Mouse (Mus musculus) intestine, postnatal 0 days (tissue): ENCODE data around the gene Pfkfb4. TPM values are rescaled to one million over a fixed set of nuclear protein-coding genes. Genes with fewer than 3 reads are reported as not detected.

Source experiments
- ATAC-seq: fragments of 200-750 bp; cut with Nextera tagmentation; 2 replicates; pipeline ENCODE4 v1.8.0; 2017; ENCODE audit warnings: mild to moderate bottlenecking, moderate TSS enrichment, moderate library complexity
- H3K27ac ChIP-seq: fragments of 300-500 bp; sonication (generic); 2 replicates; pipeline ENCODE4 v1.5.1; 2014; ENCODE audit warnings: mild to moderate bottlenecking, low read depth, low read length, moderate library complexity
- H3K27me3 ChIP-seq: fragments of 300-500 bp; sonication (generic); replicated peaks from 2 replicates; pipeline ENCODE4 v1.6.1; 2014; ENCODE audit warnings: low read length, mixed read lengths; ENCODE audit not compliant: control insufficient read depth, insufficient read depth
- H3K36me3 ChIP-seq: fragments of 300-500 bp; sonication (generic); 2 replicates; pipeline ENCODE4 v1.6.1; 2014; ENCODE audit warnings: mild to moderate bottlenecking, moderate library complexity; ENCODE audit not compliant: control insufficient read depth, insufficient read depth
- H3K4me1 ChIP-seq: fragments of 300-500 bp; sonication (generic); replicated peaks from 2 replicates; pipeline ENCODE4 v1.6.1; 2014; ENCODE audit warnings: antibody characterized with exemption, low read length, mixed read lengths; ENCODE audit not compliant: control insufficient read depth, insufficient read depth
- H3K4me2 ChIP-seq: fragments of 300-500 bp; sonication (generic); replicated peaks from 2 replicates; pipeline ENCODE4 v1.6.1; 2014; ENCODE audit warnings: low read depth, mild to moderate bottlenecking, moderate library complexity
- H3K4me3 ChIP-seq: fragments of 300-500 bp; sonication (generic); 2 replicates; pipeline ENCODE4 v1.5.1; 2014; ENCODE audit warnings: low read depth, low read length
- H3K9ac ChIP-seq: fragments of 300-500 bp; sonication (generic); 2 replicates; pipeline ENCODE4 v1.6.1; 2014; ENCODE audit warnings: mild to moderate bottlenecking, low read depth, low read length
- H3K9me3 ChIP-seq: fragments of 300-500 bp; sonication (generic); 2 replicates; pipeline ENCODE4 v1.6.1; 2016; ENCODE audit warnings: mixed run types; ENCODE audit not compliant: control insufficient read depth
- CTCF ChIP-seq: sonication (generic); IDR thresholded peaks from 2 replicates; pipeline ENCODE4 v1.5.1; 2016; ENCODE audit warnings: low read depth, mild to moderate bottlenecking, control low read depth, antibody characterized with exemption, moderate library complexity
- WGBS: fragments of 180-500 bp; shearing (Covaris S2); extraction: QIAGEN DNeasy Blood & Tissue Kit; methylation state at CpG from one replicate; pipeline ENCODE4 v1.1.7; 2014; 5-methylcytosine and 5-hydroxymethylcytosine counted together
- polyA plus RNA-seq: library from polyadenylated mRNA; unstranded; fragments of >200 nt; fragmentation: Nextera tagmentation; extraction: Ambion mirVana; gene quantifications from 2 replicates; pipeline ENCODE4 v1.2.1, GENCODE M21; 2015

Gene Pfkfb4
- polyA plus RNA-seq, 1 experiment from 2014 or later, result 43.1 TPM

- H3K27me3 ChIP-seq, result no peaks in the 10 kb centered on the region
- H3K4me3 ChIP-seq, result no peak overlapping the region
- no peak overlapping the region for H3K9ac ChIP-seq
- H3K36me3 ChIP-seq, result peaks cover 35% of the 10 kb centered on the region; the same call in 1 of the 2 replicates
- no peak for TF ChIP-seq CTCF
- H3K4me1 ChIP-seq, result peaks cover 3% of the 10 kb centered on the region; the same call in 1 of the 2 replicates
- 0 out of 2 replicates have a peak overlapping the region, but pooled peaks have one; percentile 6 for H3K4me2 ChIP-seq
- no peak for ATAC-seq
- no peaks in the 10 kb centered on the region for H3K9me3 ChIP-seq
- WGBS, result 89% methylated on average over 4 of the region's 4 CpGs
- no peak overlapping the region for H3K27ac ChIP-seq
These were observed 65.3 kb downstream of the Pfkfb4 start for GRCm38 (mm10) chr9:109056916-109057315.

GRCm38 (mm10) chr9:109057543-109057942 lies 66.0 kb downstream of the Pfkfb4 start:
- 0 out of 2 replicates have a peak overlapping the region, but pooled peaks have one; percentile 14 for H3K4me2 ChIP-seq
- WGBS, result 87% methylated on average over 5 of the region's 5 CpGs
- H3K9ac ChIP-seq, result no peak overlapping the region
- ATAC-seq, result no peak
- TF ChIP-seq CTCF, result no peak
- no peaks in the 10 kb centered on the region for H3K27me3 ChIP-seq
- H3K36me3 ChIP-seq, result peaks cover 32% of the 10 kb centered on the region; the same call in 1 of the 2 replicates
- H3K27ac ChIP-seq, result peak overlapping the region; percentile 41; the same call in 1 of the 2 replicates
- H3K4me1 ChIP-seq, result peaks cover 3% of the 10 kb centered on the region; the same call in 1 of the 2 replicates
- H3K9me3 ChIP-seq, result no peaks in the 10 kb centered on the region
- no peak overlapping the region for H3K4me3 ChIP-seq

GRCm38 (mm10) chr9:109058006-109058765 lies 66.6 kb downstream of the Pfkfb4 start:
- peak overlapping the region; percentile 58; the same call in 1 of the 2 replicates for H3K9ac ChIP-seq
- peak overlapping the region; percentile 81 for H3K4me2 ChIP-seq
- ATAC-seq, result no peak
- 94% methylated on average over 19 of the region's 19 CpGs for WGBS
- no peaks in the 10 kb centered on the region for H3K9me3 ChIP-seq
- no peak for TF ChIP-seq CTCF
- H3K27ac ChIP-seq, result peak overlapping the region; percentile 96
- H3K36me3 ChIP-seq, result peaks cover 31% of the 10 kb centered on the region; the same call in 1 of the 2 replicates
- peak overlapping the region; percentile 38 for H3K4me3 ChIP-seq
- peaks cover 3% of the 10 kb centered on the region; the same call in 1 of the 2 replicates for H3K4me1 ChIP-seq
- no peaks in the 10 kb centered on the region for H3K27me3 ChIP-seq

GRCm38 (mm10) chr9:109059136-109059903 lies 67.7 kb downstream of the Pfkfb4 start, which contains the start of gene Trex1:
Gene Trex1 (minus strand): TSS chr9:109059734.
- peak within 1 kb of the TSS; percentile 38 for H3K4me3 ChIP-seq
- peaks cover 41% of the 10 kb centered on the region for H3K36me3 ChIP-seq
- ATAC-seq, result peak; percentile 93
- WGBS, result 6% methylated on average over 15 of the region's 15 CpGs
- H3K4me1 ChIP-seq, result peaks cover 3% of the 10 kb centered on the region; the same call in 1 of the 2 replicates
- no peaks in the 10 kb centered on the region for H3K9me3 ChIP-seq
- peak within 1 kb of the TSS; percentile 96 for H3K27ac ChIP-seq
- peak within 1 kb of the TSS; percentile 81 for H3K4me2 ChIP-seq
- TF ChIP-seq CTCF, result peak; percentile 98
- peak within 1 kb of the TSS; percentile 58 for H3K9ac ChIP-seq
- no peaks in the 10 kb centered on the region for H3K27me3 ChIP-seq

DNA sequence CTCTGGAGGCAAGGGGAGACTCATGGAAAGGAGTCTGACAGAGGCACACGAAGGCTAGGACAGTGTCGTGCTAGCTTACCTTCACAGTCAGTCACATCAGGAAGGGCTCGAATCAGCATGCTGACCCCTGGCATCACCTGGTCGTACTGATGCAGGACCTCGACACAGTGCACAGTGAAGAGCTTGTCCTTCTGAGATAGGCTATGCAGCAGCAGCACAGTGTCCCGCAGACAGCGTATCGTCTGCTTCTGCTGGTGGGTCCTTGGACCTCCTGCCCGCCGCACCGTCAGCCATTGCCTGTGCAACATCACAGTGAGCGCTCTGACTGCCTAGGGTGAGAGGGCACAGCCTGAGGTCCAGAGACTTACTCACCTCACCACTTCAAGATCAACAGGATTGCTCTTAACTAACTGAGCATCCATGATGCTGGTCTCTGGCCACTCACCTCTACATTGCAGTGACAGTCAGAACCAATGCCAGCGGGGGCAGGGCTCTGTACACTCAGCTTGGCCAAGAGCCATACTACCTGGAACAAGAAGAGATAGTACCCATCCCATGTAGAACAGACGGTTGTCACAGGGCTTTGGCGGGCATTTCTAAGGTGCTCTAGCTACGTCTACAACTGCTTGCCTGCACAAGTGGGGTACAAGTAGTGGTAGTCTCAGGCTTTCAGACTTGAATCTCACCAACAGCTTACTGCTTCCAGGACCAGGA lies 68.8 kb downstream of the Pfkfb4 start:
- TF ChIP-seq CTCF, result no peak
- Histone ChIP-seq H3K9ac (no peak overlapping the region), H3K4me2 (no peak overlapping the region), H3K27me3 (no peaks in the 10 kb centered on the region), H3K9me3 (no peaks in the 10 kb centered on the region), H3K4me3 (no peak overlapping the region), H3K4me1 (peaks cover under 1% of the 10 kb centered on the region; the same call in 1 of the 2 replicates), H3K27ac (peak overlapping the region; percentile 96; the same call in 1 of the 2 replicates), H3K36me3 (peaks cover 51% of the 10 kb centered on the region)
- ATAC-seq, result no peak
- 93% methylated on average over 16 of the region's 16 CpGs for WGBS
